Mouse (Mus musculus) forebrain, embryonic 13.5 days (tissue): ENCODE measurements around the gene Tmem209. TPM values are rescaled to one million over a fixed set of nuclear protein-coding genes. Genes with fewer than 3 reads are reported as not detected.
A peak's percentile ranks its signal among the peaks of the same experiment; 100 is the strongest.

Experiments
- ATAC-seq: fragments of 200-750 bp; cut with Nextera tagmentation; 2 replicates; pipeline ENCODE4 v1.8.0; 2017
- H3K27ac ChIP-seq: fragments of 300-500 bp; sonication (generic); 2 replicates; pipeline ENCODE4 v1.5.1; 2015; ENCODE audit warnings: inconsistent platforms, mild to moderate bottlenecking, moderate library complexity
- H3K27me3 ChIP-seq: fragments of 300-500 bp; sonication (generic); 2 replicates; pipeline ENCODE4 v1.6.1; 2015; ENCODE audit warnings: mild to moderate bottlenecking, inconsistent platforms
- H3K36me3 ChIP-seq: fragments of 300-500 bp; sonication (generic); 2 replicates; pipeline ENCODE4 v1.6.1; 2015; ENCODE audit warnings: mild to moderate bottlenecking, inconsistent platforms; ENCODE audit not compliant: poor library complexity, severe bottlenecking
- H3K4me1 ChIP-seq: fragments of 300-500 bp; sonication (generic); 2 replicates; pipeline ENCODE4 v1.6.1; 2015; ENCODE audit warnings: inconsistent platforms
- H3K4me2 ChIP-seq: fragments of 300-500 bp; sonication (generic); 2 replicates; pipeline ENCODE4 v1.6.1; 2015; ENCODE audit warnings: inconsistent platforms, mild to moderate bottlenecking, moderate library complexity
- H3K4me3 ChIP-seq: fragments of 300-500 bp; sonication (generic); 2 replicates; pipeline ENCODE4 v1.5.1; 2015; ENCODE audit warnings: mild to moderate bottlenecking, inconsistent platforms
- H3K9ac ChIP-seq: fragments of 300-500 bp; sonication (generic); 2 replicates; pipeline ENCODE4 v1.6.1; 2015; ENCODE audit warnings: mild to moderate bottlenecking, inconsistent platforms
- H3K9me3 ChIP-seq: fragments of 300-500 bp; sonication (generic); replicated peaks from 2 replicates; pipeline ENCODE4 v1.6.1; 2016; ENCODE audit warnings: inconsistent platforms
- WGBS: fragments of 180-500 bp; shearing (Covaris S2); methylation state at CpG from one replicate; pipeline ENCODE4 v1.1.7; 2015; 5-methylcytosine and 5-hydroxymethylcytosine counted together
- polyA plus RNA-seq: library from polyadenylated mRNA; unstranded; fragments of >200 nt; fragmentation: Nextera tagmentation; extraction: Ambion mirVana; gene quantifications from 2 replicates; pipeline ENCODE4 v1.2.1, GENCODE M21; 2015

The Tmem209 gene
- polyA plus RNA-seq, 1 experiment from 2014 or later, result 37.6 TPM

- H3K36me3 ChIP-seq, result no peaks in the 10 kb centered on the region
- peak overlapping the region; percentile 10; the same call in 1 of the 2 replicates for H3K9ac ChIP-seq
- no peak overlapping the region for H3K4me3 ChIP-seq
- WGBS, result 14% methylated on average over 9 of the region's 9 CpGs
- H3K27ac ChIP-seq, result peak overlapping the region; percentile 94
- peak overlapping the region; percentile 58 for H3K4me2 ChIP-seq
- ATAC-seq, result no peak
- H3K27me3 ChIP-seq, result no peaks in the 10 kb centered on the region
- H3K4me1 ChIP-seq, result peaks cover 69% of the 10 kb centered on the region
- H3K9me3 ChIP-seq, result no peaks in the 10 kb centered on the region
Observed at GRCm38 (mm10) chr6:30547656-30548306, 38.2 kb upstream of the Tmem209 start.

DNA sequence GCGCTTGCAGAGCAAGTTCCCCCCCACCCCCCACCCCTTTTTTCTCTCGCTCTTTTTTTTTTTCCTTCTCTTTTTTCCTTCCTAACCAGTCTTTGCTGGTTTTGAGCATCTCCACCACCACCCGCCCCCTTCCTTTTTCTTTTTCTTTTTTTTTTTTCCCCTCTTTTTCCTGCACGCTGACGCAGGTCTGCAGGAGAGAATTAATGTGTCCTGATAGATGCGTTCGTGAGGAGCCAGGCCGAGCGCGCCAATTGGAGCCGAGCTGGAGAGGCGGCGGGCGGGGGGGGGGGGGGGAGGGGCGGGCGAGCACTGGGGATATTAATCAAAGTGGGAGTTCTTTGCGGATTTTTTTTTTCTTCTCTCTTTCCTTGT lies 37.7 kb upstream of the Tmem209 start:
- Histone ChIP-seq H3K27me3 (no peaks in the 10 kb centered on the region), H3K27ac (peak overlapping the region; percentile 94), H3K9ac (peak overlapping the region; percentile 59), H3K4me2 (peak overlapping the region; percentile 58), H3K4me1 (peaks cover 64% of the 10 kb centered on the region), H3K4me3 (peak overlapping the region; percentile 23), H3K36me3 (no peaks in the 10 kb centered on the region), H3K9me3 (no peaks in the 10 kb centered on the region)
- ATAC-seq, result peak; percentile 62
- WGBS, result under 1% methylated on average over 8 of the region's 17 CpGs

DNA sequence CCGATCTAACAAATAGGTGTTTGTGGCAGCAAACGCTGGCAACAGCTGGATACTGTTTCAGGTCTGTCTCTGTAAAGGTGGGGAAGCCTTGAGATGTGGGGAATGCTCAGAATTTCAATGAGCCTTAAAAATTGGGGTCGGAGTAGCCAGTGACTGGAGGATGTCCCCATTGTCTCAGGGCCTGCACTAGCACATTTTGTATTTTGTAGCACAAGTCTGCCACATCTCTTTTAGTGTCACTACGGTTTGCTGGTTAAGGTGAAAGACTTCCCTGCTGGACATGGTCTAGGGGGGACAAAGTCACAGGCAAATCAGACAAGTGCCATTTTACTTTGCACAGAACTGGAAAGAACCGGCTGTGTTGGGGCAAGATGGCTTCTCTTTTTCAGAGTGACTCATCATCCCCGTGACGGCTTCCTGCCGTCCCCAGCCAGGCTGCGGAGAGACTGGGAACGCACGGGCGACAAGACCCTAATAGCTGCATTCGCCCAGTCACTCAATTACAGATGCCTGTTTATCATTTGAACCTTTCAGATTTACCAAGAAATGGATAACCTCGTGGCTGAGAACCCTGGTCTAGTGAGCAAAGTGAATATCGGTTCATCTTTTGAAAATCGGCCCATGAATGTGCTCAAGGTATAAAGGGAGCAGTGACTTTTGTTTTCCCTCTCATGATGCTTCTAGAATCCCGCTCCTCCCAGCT lies 37.1 kb upstream of the Tmem209 start:
- Histone ChIP-seq H3K27me3 (no peaks in the 10 kb centered on the region), H3K4me2 (peak overlapping the region; percentile 58), H3K9ac (peak overlapping the region; percentile 59), H3K4me1 (peaks cover 61% of the 10 kb centered on the region), H3K27ac (peak overlapping the region; percentile 94), H3K36me3 (no peaks in the 10 kb centered on the region), H3K9me3 (no peaks in the 10 kb centered on the region), H3K4me3 (peak overlapping the region; percentile 23)
- 7% methylated on average over 17 of the region's 17 CpGs for WGBS
- ATAC-seq, result peak; percentile 66

- no peaks in the 10 kb centered on the region for H3K36me3 ChIP-seq
- H3K9me3 ChIP-seq, result no peaks in the 10 kb centered on the region
- no peak overlapping the region for H3K9ac ChIP-seq
- H3K4me1 ChIP-seq, result peaks cover 52% of the 10 kb centered on the region
- H3K27me3 ChIP-seq, result no peaks in the 10 kb centered on the region
- peak overlapping the region; percentile 94; the same call in 1 of the 2 replicates for H3K27ac ChIP-seq
- 83% methylated on average over 7 of the region's 7 CpGs for WGBS
- no peak overlapping the region for H3K4me3 ChIP-seq
- H3K4me2 ChIP-seq, result no peak overlapping the region
- no peak for ATAC-seq
Observed at GRCm38 (mm10) chr6:30545689-30546088, 36.1 kb upstream of the Tmem209 start.

- Histone ChIP-seq H3K4me1 (peaks cover 42% of the 10 kb centered on the region), H3K4me2 (no peak overlapping the region), H3K27me3 (no peaks in the 10 kb centered on the region), H3K9me3 (no peaks in the 10 kb centered on the region), H3K4me3 (no peak overlapping the region), H3K9ac (no peak overlapping the region), H3K36me3 (no peaks in the 10 kb centered on the region), H3K27ac (no peak overlapping the region)
- WGBS, result 32% methylated on average over 8 of the region's 8 CpGs
- ATAC-seq, result no peak
Observed at GRCm38 (mm10) chr6:30543851-30544250, 34.3 kb upstream of the Tmem209 start.

DNA sequence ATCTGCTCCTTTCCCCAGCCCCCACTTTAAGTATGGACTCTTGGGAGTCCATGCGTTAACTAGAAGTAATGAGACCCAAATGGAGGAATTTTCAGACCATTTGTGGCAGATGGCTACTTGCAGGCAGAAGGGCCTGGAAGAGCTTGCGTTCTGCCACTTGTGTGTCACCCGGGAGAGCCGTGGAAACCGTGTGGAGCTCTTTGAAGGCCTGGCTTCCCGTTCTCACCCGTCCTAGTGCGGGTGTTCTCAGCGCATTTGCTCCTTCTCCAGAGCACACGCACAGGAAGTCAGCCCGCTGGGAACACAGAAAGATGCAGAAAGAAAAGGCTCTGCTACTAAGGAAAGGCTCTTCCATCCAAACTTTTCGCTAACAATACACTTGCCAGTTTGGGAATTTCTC lies 33.5 kb upstream of the Tmem209 start:
- Histone ChIP-seq H3K4me1 (peaks cover 35% of the 10 kb centered on the region), H3K4me2 (no peak overlapping the region), H3K27ac (no peak overlapping the region), H3K9ac (no peak overlapping the region), H3K36me3 (no peaks in the 10 kb centered on the region), H3K4me3 (no peak overlapping the region), H3K27me3 (no peaks in the 10 kb centered on the region), H3K9me3 (no peaks in the 10 kb centered on the region)
- ATAC-seq, result no peak
- WGBS, result 53% methylated on average over 12 of the region's 12 CpGs

DNA sequence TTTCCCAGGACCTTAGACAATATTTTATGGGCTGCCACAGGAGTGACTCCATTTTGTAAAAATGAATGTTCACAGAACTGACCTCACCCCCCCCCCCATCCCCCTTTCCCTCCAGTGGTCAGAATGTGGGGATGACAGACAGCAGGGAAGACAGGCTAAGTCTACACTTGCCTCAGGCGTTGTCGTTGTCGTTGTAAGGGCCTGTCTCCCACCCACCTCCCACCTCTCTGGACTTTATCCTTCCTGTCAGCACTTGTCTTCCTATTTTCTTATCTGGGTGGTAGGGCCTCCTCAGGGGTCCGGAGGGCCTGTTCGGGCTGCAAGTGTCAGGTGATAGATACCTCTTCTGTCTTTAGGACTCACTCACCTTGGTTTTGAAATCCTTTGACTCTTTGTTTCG lies 32.7 kb upstream of the Tmem209 start:
- Histone ChIP-seq H3K9me3 (no peaks in the 10 kb centered on the region), H3K36me3 (no peaks in the 10 kb centered on the region), H3K9ac (no peak overlapping the region), H3K27me3 (no peaks in the 10 kb centered on the region), H3K4me1 (peaks cover 29% of the 10 kb centered on the region), H3K27ac (no peak overlapping the region), H3K4me2 (no peak overlapping the region), H3K4me3 (no peak overlapping the region)
- 81% methylated on average over 6 of the region's 6 CpGs for WGBS
- ATAC-seq, result no peak

DNA sequence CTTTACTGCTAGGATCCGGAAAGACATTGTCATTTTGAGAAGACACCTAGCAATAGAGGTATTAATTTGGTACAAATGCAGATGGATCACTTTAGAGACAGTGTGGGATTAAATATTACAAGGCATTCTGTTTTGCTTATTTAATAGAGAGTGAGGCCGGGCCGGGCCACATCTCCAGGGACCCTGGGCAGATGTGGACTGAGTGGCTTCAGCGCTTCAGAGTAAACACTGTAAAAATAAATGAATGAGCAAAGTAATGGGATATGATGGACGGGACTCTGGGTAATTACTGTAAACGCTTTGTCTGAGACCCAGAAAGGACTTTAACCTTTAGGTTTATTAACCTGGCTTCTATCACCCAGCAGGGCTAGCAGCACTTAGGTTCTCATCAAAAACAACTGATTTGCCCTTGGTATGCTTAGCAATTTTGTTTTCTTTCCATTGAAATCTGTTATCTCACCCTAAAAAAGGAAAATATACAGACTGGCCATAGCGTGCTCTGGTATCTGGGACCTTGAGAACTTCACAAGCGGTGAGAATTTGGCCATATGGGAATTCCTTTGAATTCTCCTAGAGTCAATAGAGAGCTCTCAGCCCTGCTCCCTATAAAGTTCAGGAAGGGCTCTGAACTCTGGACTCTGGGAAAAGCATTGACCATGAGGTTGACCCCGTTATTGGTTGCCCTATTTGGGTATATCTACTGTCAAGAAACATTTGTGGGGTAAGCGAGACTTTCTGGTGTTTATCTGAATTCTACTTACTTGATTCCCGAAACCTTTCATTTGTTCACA lies 31.6 kb upstream of the Tmem209 start, which contains the start of gene Cpa2:
Gene Cpa2, plus strand, starts transcription at position 574 of the 791 bp plus-strand sequence.
- Histone ChIP-seq H3K27me3 (no peaks in the 10 kb centered on the region), H3K4me2 (no peak within 1 kb of the TSS), H3K4me3 (no peak within 1 kb of the TSS), H3K36me3 (no peaks in the 10 kb centered on the region), H3K9ac (no peak within 1 kb of the TSS), H3K4me1 (peaks cover 20% of the 10 kb centered on the region), H3K27ac (no peak within 1 kb of the TSS), H3K9me3 (no peaks in the 10 kb centered on the region)
- no peak for ATAC-seq
- WGBS, result 88% methylated on average over 11 of the region's 11 CpGs

DNA sequence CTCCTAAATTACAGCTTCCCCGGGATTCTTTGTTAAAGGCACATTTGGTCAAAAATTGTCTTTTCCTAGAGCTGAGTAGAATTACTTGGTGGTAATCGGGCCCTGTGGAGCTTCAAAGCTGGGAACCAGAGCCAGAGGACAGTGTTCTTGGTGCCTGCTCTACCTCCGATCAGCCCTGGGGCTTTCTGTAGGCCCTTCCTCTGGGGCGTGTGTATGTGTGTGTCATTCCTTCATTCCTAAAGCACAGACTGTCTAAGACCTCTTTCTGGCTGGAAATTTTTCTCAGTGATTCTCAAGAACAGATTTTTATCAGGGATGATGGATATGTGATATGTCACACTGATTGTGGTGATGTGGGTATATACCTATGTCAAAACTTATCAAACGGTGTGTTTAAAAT lies 29.2 kb upstream of the Tmem209 start:
- H3K4me3 ChIP-seq, result no peak overlapping the region
- no peak overlapping the region for H3K9ac ChIP-seq
- no peaks in the 10 kb centered on the region for H3K9me3 ChIP-seq
- H3K36me3 ChIP-seq, result no peaks in the 10 kb centered on the region
- H3K4me2 ChIP-seq, result no peak overlapping the region
- ATAC-seq, result no peak
- 82% methylated on average over 5 of the region's 5 CpGs for WGBS
- peaks cover 10% of the 10 kb centered on the region for H3K4me1 ChIP-seq
- H3K27me3 ChIP-seq, result no peaks in the 10 kb centered on the region
- no peak overlapping the region for H3K27ac ChIP-seq

GRCm38 (mm10) chr6:30538240-30538639 lies 28.7 kb upstream of the Tmem209 start:
- H3K27me3 ChIP-seq, result no peaks in the 10 kb centered on the region
- ATAC-seq, result no peak
- 64% methylated on average over 10 of the region's 10 CpGs for WGBS
- 0 out of 2 replicates have a peak, but pooled peaks cover 4% of the 10 kb centered on the region for H3K4me1 ChIP-seq
- no peak overlapping the region for H3K4me2 ChIP-seq
- no peak overlapping the region for H3K27ac ChIP-seq
- H3K9me3 ChIP-seq, result no peaks in the 10 kb centered on the region
- no peaks in the 10 kb centered on the region for H3K36me3 ChIP-seq
- no peak overlapping the region for H3K4me3 ChIP-seq
- no peak overlapping the region for H3K9ac ChIP-seq

GRCm38 (mm10) chr6:30535340-30535739 lies 25.8 kb upstream of the Tmem209 start:
- Histone ChIP-seq H3K9me3 (no peaks in the 10 kb centered on the region), H3K4me1 (no peaks in the 10 kb centered on the region), H3K36me3 (no peaks in the 10 kb centered on the region), H3K4me2 (no peak overlapping the region), H3K4me3 (no peak overlapping the region), H3K27ac (no peak overlapping the region), H3K9ac (no peak overlapping the region), H3K27me3 (no peaks in the 10 kb centered on the region)
- no peak for ATAC-seq
- 46% methylated on average over 3 of the region's 3 CpGs for WGBS

- WGBS, result 67% methylated on average over 6 of the region's 6 CpGs
- ATAC-seq, result no peak
- H3K36me3 ChIP-seq, result no peaks in the 10 kb centered on the region
Observed at GRCm38 (mm10) chr6:30528800-30529199, 19.2 kb upstream of the Tmem209 start.

More at GRCm38 (mm10) chr6:30528800-30529199, 19.2 kb upstream of the Tmem209 start:
- Histone ChIP-seq H3K4me2 (no peak overlapping the region), H3K9me3 (no peaks in the 10 kb centered on the region), H3K27me3 (no peaks in the 10 kb centered on the region), H3K4me1 (peaks cover 28% of the 10 kb centered on the region), H3K9ac (no peak overlapping the region), H3K27ac (no peak overlapping the region), H3K4me3 (no peak overlapping the region)
